Mouse (Mus musculus): ENCODE results near the gene Dgkz. TPM values are rescaled to one million over a fixed set of nuclear protein-coding genes. Genes with fewer than 3 reads are reported as not detected.

Gene Dgkz
- polyA plus RNA-seq, 1 experiment = 106 TPM

- H3K4me3 ChIP-seq (ENCODE audit: insufficient read depth, low read depth, low read length) = peak overlapping the region; percentile 69
- H3K27me3 ChIP-seq (replicated peaks; ENCODE audit: control insufficient read depth, insufficient read depth, low read length) = no peaks in the 10 kb centered on the region
- H3K4me1 ChIP-seq (ENCODE audit: control insufficient read depth, insufficient read depth, low read length) = peaks cover 11% of the 10 kb centered on the region; the same call in 1 of the 2 replicates
- peak; percentile 99 for DNase-seq
- peak overlapping the region; percentile 79 for H3K27ac ChIP-seq (ENCODE audit: insufficient read depth, low read depth, low read length)
- H3K36me3 ChIP-seq (ENCODE audit: control insufficient read depth, insufficient read depth, low read length) = no peaks in the 10 kb centered on the region
- WGBS = 1% methylated on average over 34 of the region's 34 CpGs
- peak; percentile 38 for TF ChIP-seq POLR2A (IDR thresholded peaks at IDR 0.05; ENCODE audit: low read depth, low read length)
- no peak for TF ChIP-seq CTCF (conservative IDR thresholded peaks at IDR 0.05; ENCODE audit: insufficient read depth, insufficient read length, low read depth, low read length)
Measured at GRCm38 (mm10) chr2:92007933-92008622, 32.4 kb upstream of the Dgkz start.

GRCm38 (mm10) chr2:92006983-92007921, 31.6 kb upstream of the Dgkz start:
- Histone ChIP-seq H3K27me3 (replicated peaks; ENCODE audit: control insufficient read depth, insufficient read depth, low read length) (no peaks in the 10 kb centered on the region), H3K36me3 (ENCODE audit: control insufficient read depth, insufficient read depth, low read length) (no peaks in the 10 kb centered on the region), H3K27ac (ENCODE audit: insufficient read depth, low read depth, low read length) (no peak overlapping the region), H3K4me1 (ENCODE audit: control insufficient read depth, insufficient read depth, low read length) (peaks cover 7% of the 10 kb centered on the region; the same call in 1 of the 2 replicates), H3K4me3 (ENCODE audit: insufficient read depth, low read depth, low read length) (no peak overlapping the region)
- DNase-seq = no peak
- peak; percentile 44 for TF ChIP-seq CTCF (conservative IDR thresholded peaks at IDR 0.05; ENCODE audit: insufficient read depth, insufficient read length, low read depth, low read length)
- TF ChIP-seq POLR2A (IDR thresholded peaks at IDR 0.05; ENCODE audit: low read depth, low read length) = no peak
- 13% methylated on average over 28 of the region's 28 CpGs for WGBS

- no peak for TF ChIP-seq CTCF (conservative IDR thresholded peaks at IDR 0.05; ENCODE audit: insufficient read depth, insufficient read length, low read depth, low read length)
- TF ChIP-seq POLR2A (IDR thresholded peaks at IDR 0.05; ENCODE audit: low read depth, low read length) = no peak
- Histone ChIP-seq H3K36me3 (ENCODE audit: control insufficient read depth, insufficient read depth, low read length) (no peaks in the 10 kb centered on the region), H3K27me3 (replicated peaks; ENCODE audit: control insufficient read depth, insufficient read depth, low read length) (no peaks in the 10 kb centered on the region), H3K4me1 (ENCODE audit: control insufficient read depth, insufficient read depth, low read length) (peaks cover 5% of the 10 kb centered on the region; the same call in 1 of the 2 replicates), H3K27ac (ENCODE audit: insufficient read depth, low read depth, low read length) (no peak overlapping the region), H3K4me3 (ENCODE audit: insufficient read depth, low read depth, low read length) (no peak overlapping the region)
- WGBS = 62% methylated on average over 6 of the region's 6 CpGs
- no peak for DNase-seq
Measured at GRCm38 (mm10) chr2:92006491-92006890, 30.8 kb upstream of the Dgkz start.

GRCm38 (mm10) chr2:92004617-92005016, 29.0 kb upstream of the Dgkz start:
- DNase-seq = no peak
- H3K27me3 ChIP-seq (replicated peaks; ENCODE audit: control insufficient read depth, insufficient read depth, low read length) = no peaks in the 10 kb centered on the region
- H3K4me3 ChIP-seq (ENCODE audit: insufficient read depth, low read depth, low read length) = no peak overlapping the region
- WGBS = 65% methylated on average over 7 of the region's 7 CpGs
- TF ChIP-seq CTCF (conservative IDR thresholded peaks at IDR 0.05; ENCODE audit: insufficient read depth, insufficient read length, low read depth, low read length) = no peak
- no peak for TF ChIP-seq POLR2A (IDR thresholded peaks at IDR 0.05; ENCODE audit: low read depth, low read length)
- peaks cover 5% of the 10 kb centered on the region; the same call in 1 of the 2 replicates for H3K4me1 ChIP-seq (ENCODE audit: control insufficient read depth, insufficient read depth, low read length)
- H3K27ac ChIP-seq (ENCODE audit: insufficient read depth, low read depth, low read length) = no peak overlapping the region
- H3K36me3 ChIP-seq (ENCODE audit: control insufficient read depth, insufficient read depth, low read length) = no peaks in the 10 kb centered on the region

GRCm38 (mm10) chr2:91997905-91998608, 22.4 kb upstream of the Dgkz start:
- Histone ChIP-seq H3K36me3 (ENCODE audit: control insufficient read depth, insufficient read depth, low read length) (no peaks in the 10 kb centered on the region), H3K4me3 (ENCODE audit: insufficient read depth, low read depth, low read length) (no peak overlapping the region), H3K4me1 (ENCODE audit: control insufficient read depth, insufficient read depth, low read length) (peaks cover 7% of the 10 kb centered on the region), H3K27me3 (replicated peaks; ENCODE audit: control insufficient read depth, insufficient read depth, low read length) (no peaks in the 10 kb centered on the region), H3K27ac (ENCODE audit: insufficient read depth, low read depth, low read length) (no peak overlapping the region)
- no peak for DNase-seq
- TF ChIP-seq CTCF (conservative IDR thresholded peaks at IDR 0.05; ENCODE audit: insufficient read depth, insufficient read length, low read depth, low read length) = no peak
- TF ChIP-seq POLR2A (IDR thresholded peaks at IDR 0.05; ENCODE audit: low read depth, low read length) = no peak
- WGBS = 91% methylated on average over 16 of the region's 16 CpGs

GRCm38 (mm10) chr2:91996006-91996405, 20.3 kb upstream of the Dgkz start:
- TF ChIP-seq POLR2A (IDR thresholded peaks at IDR 0.05; ENCODE audit: low read depth, low read length) (no peak), CTCF (conservative IDR thresholded peaks at IDR 0.05; ENCODE audit: insufficient read depth, insufficient read length, low read depth, low read length) (no peak)
- Histone ChIP-seq H3K27ac (ENCODE audit: insufficient read depth, low read depth, low read length) (no peak overlapping the region), H3K27me3 (replicated peaks; ENCODE audit: control insufficient read depth, insufficient read depth, low read length) (no peaks in the 10 kb centered on the region), H3K4me3 (ENCODE audit: insufficient read depth, low read depth, low read length) (no peak overlapping the region), H3K36me3 (ENCODE audit: control insufficient read depth, insufficient read depth, low read length) (no peaks in the 10 kb centered on the region), H3K4me1 (ENCODE audit: control insufficient read depth, insufficient read depth, low read length) (peaks cover 7% of the 10 kb centered on the region)
- peak; percentile 86 for DNase-seq
- WGBS = 36% methylated on average over 5 of the region's 5 CpGs

All from kidney, adult 2 months (tissue).